Mouse (Mus musculus): Measurements from ENCODE around the gene Slc8a2. TPM values are rescaled to one million over a fixed set of nuclear protein-coding genes. Genes with fewer than 3 reads are reported as not detected.

Slc8a2 gene
- total RNA-seq, 1 experiment from 2014 or later: 3.3 TPM

DNA sequence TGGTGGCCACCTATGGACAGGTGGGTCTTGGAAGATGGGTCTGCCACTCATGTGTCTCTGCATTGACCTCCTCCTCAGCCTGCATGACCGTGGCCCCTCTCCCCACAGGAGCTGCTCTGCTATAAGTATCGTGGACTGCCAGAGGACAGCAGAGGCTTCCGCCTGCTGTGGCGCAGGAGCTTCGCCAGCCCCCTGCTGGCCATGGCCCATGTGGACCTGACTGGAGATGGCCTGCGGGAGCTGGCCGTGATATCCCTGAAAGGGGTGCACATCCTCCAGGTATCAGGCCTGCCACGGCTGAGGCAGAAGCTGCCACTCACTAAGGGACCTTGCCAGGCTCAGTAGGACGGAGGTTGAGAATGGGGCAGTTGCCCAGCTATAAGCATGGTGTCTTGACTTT, 3.8 kb upstream of the Slc8a2 start:
- DNase-seq: no peak

GRCm38 (mm10) chr7:16128344-16128743, 1.3 kb upstream of the Slc8a2 start:
- peak; percentile 42 for DNase-seq

DNA sequence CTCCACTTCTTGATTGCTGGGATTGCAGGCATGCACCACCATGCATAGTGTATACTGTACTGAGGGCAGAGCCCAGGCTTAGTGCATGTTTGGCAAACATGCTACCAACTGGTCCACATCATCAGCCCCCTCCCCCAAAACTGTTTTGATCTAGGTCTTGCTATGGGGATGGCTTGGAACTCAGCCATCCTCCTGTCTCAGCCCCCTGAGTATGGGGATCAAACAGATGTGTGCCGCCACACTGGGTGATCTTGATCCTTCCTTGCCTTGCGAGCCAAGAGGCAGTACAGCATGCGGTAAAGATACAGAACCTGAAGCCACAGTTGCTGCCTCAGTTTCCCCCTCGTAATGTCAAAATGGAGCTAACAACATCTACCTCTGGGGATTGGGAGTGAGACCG, 727 bp upstream of the Slc8a2 start:
- no peak for DNase-seq

GRCm38 (mm10) chr7:16129846-16130691, 443 bp downstream of the Slc8a2 start:
- DNase-seq: peak; percentile 44

- DNase-seq: no peak
Observed at GRCm38 (mm10) chr7:16130956-16131634, 1.5 kb downstream of the Slc8a2 start.

- no peak for DNase-seq
Observed at GRCm38 (mm10) chr7:16132161-16132581, 2.5 kb downstream of the Slc8a2 start.

GRCm38 (mm10) chr7:16132926-16133325, 3.3 kb downstream of the Slc8a2 start:
- DNase-seq: no peak

GRCm38 (mm10) chr7:16133691-16134090, 4.1 kb downstream of the Slc8a2 start:
- DNase-seq: no peak

- DNase-seq: no peak
Observed at GRCm38 (mm10) chr7:16134951-16135392, 5.3 kb downstream of the Slc8a2 start.

GRCm38 (mm10) chr7:16146489-16147410, 17.1 kb downstream of the Slc8a2 start:
- DNase-seq: no peak

GRCm38 (mm10) chr7:16147643-16148042, 18.0 kb downstream of the Slc8a2 start:
- DNase-seq: peak; percentile 76

- no peak for DNase-seq
Observed at GRCm38 (mm10) chr7:16149241-16149640, 19.6 kb downstream of the Slc8a2 start.

GRCm38 (mm10) chr7:16150191-16151145, 20.8 kb downstream of the Slc8a2 start:
- no peak for DNase-seq

- DNase-seq: peak; percentile 50
Observed at GRCm38 (mm10) chr7:16153522-16153921, 23.9 kb downstream of the Slc8a2 start.

GRCm38 (mm10) chr7:16155132-16155872, 25.7 kb downstream of the Slc8a2 start:
- no peak for DNase-seq

GRCm38 (mm10) chr7:16156105-16156714, 26.6 kb downstream of the Slc8a2 start:
- no peak for DNase-seq

DNA sequence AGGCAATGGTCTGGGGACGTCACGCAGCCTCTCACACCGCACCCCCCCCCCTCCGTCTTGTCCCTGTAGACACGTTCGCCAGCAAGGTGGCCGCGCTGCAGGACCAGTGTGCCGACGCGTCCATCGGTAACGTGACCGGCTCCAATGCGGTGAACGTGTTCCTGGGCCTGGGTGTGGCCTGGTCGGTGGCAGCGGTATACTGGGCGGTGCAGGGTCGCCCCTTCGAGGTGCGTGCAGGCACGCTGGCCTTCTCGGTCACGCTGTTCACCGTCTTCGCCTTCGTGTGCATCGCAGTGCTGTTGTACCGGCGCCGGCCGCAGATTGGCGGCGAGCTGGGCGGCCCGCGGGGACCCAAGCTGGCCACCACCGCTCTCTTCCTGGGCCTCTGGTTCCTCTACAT, 29.1 kb downstream of the Slc8a2 start:
- DNase-seq: no peak

DNA sequence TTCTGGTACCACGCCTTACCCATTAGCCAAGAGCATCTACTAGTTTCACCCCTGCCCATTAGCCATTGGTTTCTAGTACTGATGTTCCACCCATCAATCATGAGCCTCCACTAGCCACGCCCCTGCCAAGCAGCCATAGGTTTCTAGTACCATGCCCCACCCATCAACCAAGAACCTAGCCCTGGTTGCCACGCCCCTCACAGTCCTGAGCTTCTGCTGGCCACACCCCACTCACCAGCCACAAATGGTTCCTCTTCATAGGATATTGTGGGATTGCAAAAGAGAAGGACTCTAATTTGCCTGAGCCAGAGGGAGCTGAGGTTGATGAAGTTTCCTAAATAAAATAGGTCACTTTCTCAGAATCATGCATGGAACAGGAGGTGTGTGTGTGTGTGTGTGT, 31.1 kb downstream of the Slc8a2 start:
- DNase-seq: no peak

DNA sequence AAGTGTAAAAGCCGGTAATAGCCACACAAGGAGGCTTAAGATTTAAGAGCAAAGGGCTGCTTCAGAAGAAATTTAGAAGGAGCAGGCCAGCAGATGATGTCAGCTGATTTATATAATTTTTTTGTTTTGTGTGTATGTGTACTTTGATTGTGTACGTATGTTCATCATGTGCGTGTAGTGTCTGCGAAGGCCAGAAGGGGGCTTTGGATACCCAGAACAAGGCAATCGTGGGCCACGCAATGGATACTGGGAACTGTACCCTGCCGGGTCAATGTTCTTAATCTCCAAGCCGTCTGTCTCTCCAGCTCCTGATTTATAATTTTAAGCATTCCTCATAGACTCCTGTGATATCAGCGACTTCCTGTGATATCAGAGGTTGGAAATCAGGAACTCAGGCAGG, 31.7 kb downstream of the Slc8a2 start:
- DNase-seq: no peak

- no peak for DNase-seq
Observed at GRCm38 (mm10) chr7:16162036-16162435, 32.4 kb downstream of the Slc8a2 start.
